20 mouse cellular contexts compared by ENCODE assay signal in genomic region chr5:64435958-64436357, GRCm38 (mm10).
DNase-seq lines count a peak whose midpoint lies in the region; ATAC-seq and TF ChIP-seq lines count a peak whose summit lies in the region.
"Had no signal": no experiment of that assay in that cellular context is flagged by ENCODE, and none has a peak within 500 bp of the region (broad histone marks: within the 10 kb centered on the region; RNA-seq: fewer than 3 reads in every experiment).

No protein-coding gene starts in this region.

- H3K27ac ChIP-seq in liver, embryonic 11.5 days (ENCODE audit: low read depth, low read length) = peak overlapping the region; percentile 53; the same call in 1 of the 2 replicates
- H3K27ac ChIP-seq in liver, embryonic 13.5 days = peak overlapping the region; percentile 96
- peak overlapping the region; percentile 72 for H3K27ac ChIP-seq in liver, postnatal 0 days (ENCODE audit: low read depth)
- H3K27ac ChIP-seq: embryonic facial prominence, embryonic 10.5 days; gastrocnemius, adult 2 months; hindbrain, embryonic 15.5 days had no signal

- H3K4me1 ChIP-seq in erythroblast, embryonic 14.5 days (ENCODE audit: control insufficient read depth) = peaks cover 83% of the 10 kb centered on the region
- peaks cover 19% of the 10 kb centered on the region for H3K4me1 ChIP-seq in liver, embryonic 11.5 days (replicated peaks; ENCODE audit: control insufficient read depth, insufficient read depth, low read length)
- H3K4me1 ChIP-seq in liver, embryonic 13.5 days (replicated peaks) = peaks cover 77% of the 10 kb centered on the region
- H3K4me1 ChIP-seq in liver, postnatal 0 days (ENCODE audit: insufficient read depth) = peaks cover 16% of the 10 kb centered on the region
- H3K4me1 ChIP-seq: heart, embryonic 12.5 days; hindbrain, embryonic 15.5 days had no signal

- no peaks in the 10 kb centered on the region for H3K9me3 ChIP-seq in erythroblast, embryonic 14.5 days (ENCODE audit: control insufficient read depth, low read length)
- H3K9me3 ChIP-seq in liver, embryonic 11.5 days (ENCODE audit: control insufficient read depth, low read length) = no peaks in the 10 kb centered on the region
- H3K9me3 ChIP-seq in liver, embryonic 13.5 days (replicated peaks) = no peaks in the 10 kb centered on the region
- H3K9me3 ChIP-seq in liver, postnatal 0 days (ENCODE audit: low read length) = no peaks in the 10 kb centered on the region
- H3K9me3 ChIP-seq: embryonic facial prominence, embryonic 10.5 days; G1E; heart, embryonic 12.5 days; hindbrain, embryonic 15.5 days had no signal

- 0 out of 2 replicates have a peak overlapping the region, but pooled peaks have one; percentile 17 for H3K9ac ChIP-seq in liver, embryonic 11.5 days (ENCODE audit: low read depth, low read length)
- H3K9ac ChIP-seq in liver, embryonic 13.5 days = peak overlapping the region; percentile 65
- no peak overlapping the region; the same call in 1 of the 2 replicates for H3K9ac ChIP-seq in liver, postnatal 0 days (replicated peaks)
- H3K9ac ChIP-seq: heart, embryonic 12.5 days; hindbrain, embryonic 15.5 days had no signal

- H3K4me3 ChIP-seq in erythroblast, embryonic 14.5 days (replicated peaks) = peak overlapping the region; percentile 46
- H3K4me3 ChIP-seq in liver, embryonic 11.5 days (ENCODE audit: low read depth, low read length) = no peak overlapping the region
- H3K4me3 ChIP-seq in liver, embryonic 13.5 days (replicated peaks) = no peak overlapping the region
- H3K4me3 ChIP-seq in liver, postnatal 0 days (ENCODE audit: low read depth, low read length) = no peak overlapping the region
- H3K4me3 ChIP-seq: embryonic facial prominence, embryonic 10.5 days; gastrocnemius, adult 2 months; heart, embryonic 12.5 days; hindbrain, embryonic 15.5 days had no signal

- WGBS in liver, embryonic 11.5 days = 76% methylated on average over 2 of the region's 2 CpGs
- 52% methylated on average over 2 of the region's 2 CpGs for WGBS in liver, embryonic 13.5 days (ENCODE audit: insufficient replicate concordance)
- WGBS in liver, postnatal 0 days (ENCODE audit: insufficient replicate concordance) = 64% methylated on average over 2 of the region's 2 CpGs

- H3K4me2 ChIP-seq in liver, embryonic 11.5 days = 0 out of 2 replicates have a peak overlapping the region, but pooled peaks have one; percentile 21
- H3K4me2 ChIP-seq in liver, embryonic 13.5 days = peak overlapping the region; percentile 55
- peak overlapping the region; percentile 22; the same call in 1 of the 2 replicates for H3K4me2 ChIP-seq in liver, postnatal 0 days (ENCODE audit: low read depth, low read length)
- H3K4me2 ChIP-seq: heart, embryonic 12.5 days; hindbrain, embryonic 15.5 days had no signal

- intact Hi-C loops in left cerebral cortex, postnatal 36 days (cut with DNase I) = no loop called here

- ATAC-seq in erythroblast, adult 5-6 weeks (replicated peaks; ENCODE audit: low FRiP score, poor library complexity, severe bottlenecking) = no peak
- ATAC-seq in liver, embryonic 11.5 days (replicated peaks; ENCODE audit: low FRiP score) = no peak
- ATAC-seq in liver, embryonic 13.5 days (ENCODE audit: low read depth) = no peak
- no peak for ATAC-seq in liver, postnatal 0 days
- ATAC-seq: forebrain, embryonic 14.5 days had no signal

- no peak for DNase-seq in liver, embryonic 11.5 days (ENCODE audit: low spot score)
- no peak for DNase-seq in liver
- no peak for DNase-seq in liver, embryonic 13.5 days
- DNase-seq in liver, postnatal 0 days = no peak
- no peak for DNase-seq in left cerebral cortex, postnatal 36 days (ENCODE audit: low spot score in 2 of 2)
- DNase-seq in layer of hippocampus, postnatal 36 days = no peak
- DNase-seq: adrenal gland, postnatal 25 days; B cell, adult 2 months; cerebellum, adult 2 months; cerebellum, postnatal 10 days; gastrocnemius, adult 2 months; gastrocnemius, postnatal 25 days; heart, postnatal 36 days had no signal

- H3K27me3 ChIP-seq in erythroblast, embryonic 14.5 days (ENCODE audit: control insufficient read depth) = no peaks in the 10 kb centered on the region
- no peaks in the 10 kb centered on the region for H3K27me3 ChIP-seq in liver, embryonic 11.5 days (replicated peaks; ENCODE audit: control insufficient read depth, insufficient read depth, low read length)
- no peaks in the 10 kb centered on the region for H3K27me3 ChIP-seq in liver, embryonic 13.5 days
- H3K27me3 ChIP-seq in liver, postnatal 0 days (ENCODE audit: insufficient read depth, low read length) = no peaks in the 10 kb centered on the region
- H3K27me3 ChIP-seq: hindbrain, embryonic 15.5 days had no signal

- TF ChIP-seq CTCF in liver, postnatal 0 days (IDR thresholded peaks at IDR 0.05; ENCODE audit: low read depth) = no peak

- no peak for TF ChIP-seq EP300 in liver, postnatal 0 days (IDR thresholded peaks at IDR 0.05; ENCODE audit: low read depth)

- H3K36me3 ChIP-seq in erythroblast, embryonic 14.5 days (ENCODE audit: control insufficient read depth) = no peaks in the 10 kb centered on the region
- no peaks in the 10 kb centered on the region for H3K36me3 ChIP-seq in liver, embryonic 11.5 days (ENCODE audit: control insufficient read depth, insufficient read depth, low read length)
- H3K36me3 ChIP-seq in liver, embryonic 13.5 days = no peaks in the 10 kb centered on the region
- no peaks in the 10 kb centered on the region for H3K36me3 ChIP-seq in liver, postnatal 0 days (replicated peaks; ENCODE audit: insufficient read depth, low read length)
- H3K36me3 ChIP-seq: embryonic facial prominence, embryonic 10.5 days; G1E; heart, embryonic 12.5 days; hindbrain, embryonic 15.5 days had no signal
